In genomic region chr11:112107314-112107713, GRCm38 (mm10) we compare ENCODE assay signal across 18 mouse cellular contexts.
DNase-seq lines count a peak whose midpoint lies in the region; ATAC-seq and TF ChIP-seq lines count a peak whose summit lies in the region.
"Had no signal": no experiment of that assay in that cellular context is flagged by ENCODE, and none has a peak within 500 bp of the region (broad histone marks: within the 10 kb centered on the region; RNA-seq: fewer than 3 reads in every experiment).

No protein-coding gene starts in this region.

- peak; percentile 45; the same call in 1 of the 2 replicates for ATAC-seq in intestine, embryonic 15.5 days
- no peak for ATAC-seq in intestine, postnatal 0 days
- peak; percentile 47 for ATAC-seq in lung, postnatal 0 days
- ATAC-seq in hindbrain, embryonic 13.5 days (ENCODE audit: low FRiP score): no peak

- no peak for TF ChIP-seq CTCF in intestine, postnatal 0 days (IDR thresholded peaks at IDR 0.05; ENCODE audit: low read depth)
- no peak for TF ChIP-seq CTCF in lung, postnatal 0 days (IDR thresholded peaks at IDR 0.05)

- H3K27me3 ChIP-seq in intestine, embryonic 15.5 days (replicated peaks): no peaks in the 10 kb centered on the region
- no peaks in the 10 kb centered on the region for H3K27me3 ChIP-seq in intestine, postnatal 0 days (replicated peaks; ENCODE audit: control insufficient read depth, insufficient read depth, low read length)
- no peaks in the 10 kb centered on the region for H3K27me3 ChIP-seq in lung, postnatal 0 days (replicated peaks; ENCODE audit: insufficient read depth, low read length)
- H3K27me3 ChIP-seq in hindbrain, embryonic 13.5 days: no peaks in the 10 kb centered on the region
- H3K27me3 ChIP-seq: heart, embryonic 12.5 days; megakaryocyte, embryonic 14.5 days had no signal

- H3K4me3 ChIP-seq in intestine, embryonic 15.5 days (replicated peaks): no peak overlapping the region
- no peak overlapping the region for H3K4me3 ChIP-seq in intestine, postnatal 0 days (ENCODE audit: low read depth, low read length)
- no peak overlapping the region for H3K4me3 ChIP-seq in lung, postnatal 0 days (ENCODE audit: low read depth, low read length)
- no peak overlapping the region for H3K4me3 ChIP-seq in hindbrain, embryonic 13.5 days
- H3K4me3 ChIP-seq: forebrain, embryonic 10.5 days; heart, embryonic 12.5 days; hindbrain, embryonic 10.5 days; megakaryocyte, embryonic 14.5 days had no signal

- H3K9me3 ChIP-seq in intestine, embryonic 15.5 days: no peaks in the 10 kb centered on the region
- H3K9me3 ChIP-seq in intestine, postnatal 0 days (ENCODE audit: control insufficient read depth): no peaks in the 10 kb centered on the region
- no peaks in the 10 kb centered on the region for H3K9me3 ChIP-seq in lung, postnatal 0 days (ENCODE audit: low read length)
- no peaks in the 10 kb centered on the region for H3K9me3 ChIP-seq in hindbrain, embryonic 13.5 days
- H3K9me3 ChIP-seq: forebrain, embryonic 10.5 days; heart, embryonic 12.5 days; hindbrain, embryonic 10.5 days had no signal

- 0 out of 2 replicates have a peak, but pooled peaks cover 2% of the 10 kb centered on the region for H3K4me1 ChIP-seq in intestine, embryonic 15.5 days (replicated peaks)
- H3K4me1 ChIP-seq in intestine, postnatal 0 days (replicated peaks; ENCODE audit: control insufficient read depth, insufficient read depth, low read length): no peaks in the 10 kb centered on the region
- H3K4me1 ChIP-seq in lung, postnatal 0 days (ENCODE audit: insufficient read depth, low read depth, low read length): no peaks in the 10 kb centered on the region
- no peaks in the 10 kb centered on the region for H3K4me1 ChIP-seq in hindbrain, embryonic 13.5 days (replicated peaks)
- H3K4me1 ChIP-seq: forebrain, embryonic 10.5 days; heart, embryonic 12.5 days; hindbrain, embryonic 10.5 days; megakaryocyte, embryonic 14.5 days had no signal

- DNase-seq in lung, postnatal 0 days (ENCODE audit: low spot score): peak; percentile 23
- no peak for DNase-seq in lung, postnatal 36 days
- peak; percentile 3 for DNase-seq in gonadal fat pad, adult 2 months (ENCODE audit: low read depth)
- peak; percentile 16 for DNase-seq in right cerebral cortex, postnatal 14 days
- DNase-seq in urinary bladder, postnatal 36 days (ENCODE audit: low spot score in 2 of 2): no peak
- DNase-seq: cerebellum, adult 8-10 months; gastrocnemius, postnatal 10 days; kidney, adult 8-10 months; layer of hippocampus, postnatal 36 days; thymus, postnatal 4 days had no signal

- no peak overlapping the region for H3K9ac ChIP-seq in intestine, embryonic 15.5 days
- H3K9ac ChIP-seq in intestine, postnatal 0 days (ENCODE audit: low read depth, low read length): no peak overlapping the region
- no peak overlapping the region for H3K9ac ChIP-seq in lung, postnatal 0 days (replicated peaks; ENCODE audit: low read depth)
- no peak overlapping the region for H3K9ac ChIP-seq in hindbrain, embryonic 13.5 days
- H3K9ac ChIP-seq: heart, embryonic 12.5 days; liver, embryonic 14.5 days had no signal

- H3K4me2 ChIP-seq in intestine, embryonic 15.5 days (replicated peaks): no peak overlapping the region
- no peak overlapping the region for H3K4me2 ChIP-seq in intestine, postnatal 0 days (replicated peaks; ENCODE audit: low read depth)
- no peak overlapping the region for H3K4me2 ChIP-seq in lung, postnatal 0 days (replicated peaks; ENCODE audit: low read depth, low read length)
- H3K4me2 ChIP-seq in hindbrain, embryonic 13.5 days: no peak overlapping the region
- H3K4me2 ChIP-seq: heart, embryonic 12.5 days had no signal

- no peak overlapping the region for H3K27ac ChIP-seq in intestine, embryonic 15.5 days
- H3K27ac ChIP-seq in intestine, postnatal 0 days (ENCODE audit: low read depth, low read length): no peak overlapping the region
- no peak overlapping the region for H3K27ac ChIP-seq in lung, postnatal 0 days (ENCODE audit: low read length)
- no peak overlapping the region for H3K27ac ChIP-seq in hindbrain, embryonic 13.5 days
- H3K27ac ChIP-seq: forebrain, embryonic 10.5 days; hindbrain, embryonic 10.5 days; liver, embryonic 14.5 days had no signal

- TF ChIP-seq EP300 in lung, postnatal 0 days (IDR thresholded peaks at IDR 0.05): 0 out of 2 replicates have a peak, but pooled peaks have one; percentile 9

- WGBS in intestine, embryonic 15.5 days: 41% methylated on average over 7 of the region's 7 CpGs
- 59% methylated on average over 7 of the region's 7 CpGs for WGBS in intestine, postnatal 0 days
- 41% methylated on average over 7 of the region's 7 CpGs for WGBS in lung, postnatal 0 days
- WGBS in hindbrain, embryonic 13.5 days: 77% methylated on average over 7 of the region's 7 CpGs

- no peaks in the 10 kb centered on the region for H3K36me3 ChIP-seq in intestine, embryonic 15.5 days
- H3K36me3 ChIP-seq in intestine, postnatal 0 days (ENCODE audit: control insufficient read depth, insufficient read depth): no peaks in the 10 kb centered on the region
- no peaks in the 10 kb centered on the region for H3K36me3 ChIP-seq in lung, postnatal 0 days (ENCODE audit: insufficient read depth, low read length)
- no peaks in the 10 kb centered on the region for H3K36me3 ChIP-seq in hindbrain, embryonic 13.5 days
- H3K36me3 ChIP-seq: forebrain, embryonic 10.5 days; heart, embryonic 12.5 days; hindbrain, embryonic 10.5 days had no signal

Comparison
In these comparisons a context has a peak if more than half of its experiments do, and no peak if none do; other contexts are left out.
1. ATAC-seq: peak in intestine, embryonic 15.5 days (single experiment) and lung, postnatal 0 days (single experiment); none in intestine, postnatal 0 days (single experiment) and hindbrain, embryonic 13.5 days (single experiment).
2. DNase-seq: peak in lung, postnatal 0 days (single experiment), gonadal fat pad, adult 2 months (single experiment) and right cerebral cortex, postnatal 14 days (single experiment); none in lung, postnatal 36 days (single experiment) and urinary bladder, postnatal 36 days (0 of 2).